Mouse (Mus musculus) megakaryocyte progenitor cell, adult 5-6 weeks (primary cell): ENCODE results near the gene Mansc1. TPM values are rescaled to one million over a fixed set of nuclear protein-coding genes. Genes with fewer than 3 reads are reported as not detected.
A peak's percentile ranks its signal among the peaks of the same experiment; 100 is the strongest.

Source experiments
- ATAC-seq: replicated peaks from 2 replicates; pipeline ENCODE4 v1.8.0; 2016; ENCODE audit warnings: mild to moderate bottlenecking, moderate TSS enrichment, inconsistent platforms; ENCODE audit not compliant: poor library complexity
- total RNA-seq, 2 experiments: library from RNA; stranded (forward) in 1 of 2; stranded (reverse) in 1 of 2; fragments of 157-497, 149-512 nt in 1 of 2; fragments of 200-1000 nt in 1 of 2; gene quantifications; 2 replicates each; pipeline versions ENCODE4 v1.2.3 to v1.2.4; 2015 to 2017

Gene Mansc1
- total RNA-seq, 2 experiments from 2014 or later: 3.3 to 8.1 TPM

DNA sequence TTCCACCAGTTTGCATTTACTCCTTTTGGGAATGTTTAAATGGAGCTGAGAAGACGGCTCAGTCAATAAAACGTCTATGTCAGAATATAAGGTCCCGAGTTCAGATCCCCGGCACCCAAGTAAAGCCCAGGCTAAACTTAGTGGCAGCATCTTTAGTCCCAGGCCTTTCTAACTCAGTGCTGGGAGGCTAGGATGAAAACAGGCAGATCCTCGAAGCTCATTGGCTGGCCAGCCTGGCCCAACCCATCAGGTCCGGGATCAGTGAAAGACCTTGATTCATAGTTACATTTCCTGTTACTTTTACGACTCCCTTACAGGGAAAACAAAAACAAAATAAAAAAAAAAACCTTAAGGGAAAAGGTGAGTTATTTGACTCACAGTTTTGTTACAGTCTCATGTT is 31.2 kb downstream of the Mansc1 start:
- ATAC-seq: no peak

DNA sequence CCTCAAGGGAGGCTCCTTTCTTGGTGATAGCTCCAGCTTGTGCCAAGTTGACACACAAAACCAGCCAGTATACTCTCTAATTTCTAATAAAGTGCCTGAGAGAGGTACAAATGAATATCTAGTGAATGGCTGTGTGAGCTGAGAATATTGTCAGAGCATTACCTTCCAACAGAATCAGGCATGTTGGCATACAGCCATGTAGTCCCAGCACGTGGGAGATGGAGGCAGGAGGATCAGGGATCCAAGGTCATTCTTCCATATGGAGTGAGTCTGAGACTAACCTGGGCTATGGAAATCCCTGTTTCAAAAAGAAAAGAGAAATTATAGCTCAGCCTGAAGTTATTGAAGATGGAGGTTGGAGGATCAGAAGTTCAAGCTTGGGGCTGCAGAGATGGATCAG is 33.0 kb downstream of the Mansc1 start:
- no peak for ATAC-seq

GRCm38 (mm10) chr6:134597651-134598229 is 34.5 kb downstream of the Mansc1 start:
- no peak for ATAC-seq

DNA sequence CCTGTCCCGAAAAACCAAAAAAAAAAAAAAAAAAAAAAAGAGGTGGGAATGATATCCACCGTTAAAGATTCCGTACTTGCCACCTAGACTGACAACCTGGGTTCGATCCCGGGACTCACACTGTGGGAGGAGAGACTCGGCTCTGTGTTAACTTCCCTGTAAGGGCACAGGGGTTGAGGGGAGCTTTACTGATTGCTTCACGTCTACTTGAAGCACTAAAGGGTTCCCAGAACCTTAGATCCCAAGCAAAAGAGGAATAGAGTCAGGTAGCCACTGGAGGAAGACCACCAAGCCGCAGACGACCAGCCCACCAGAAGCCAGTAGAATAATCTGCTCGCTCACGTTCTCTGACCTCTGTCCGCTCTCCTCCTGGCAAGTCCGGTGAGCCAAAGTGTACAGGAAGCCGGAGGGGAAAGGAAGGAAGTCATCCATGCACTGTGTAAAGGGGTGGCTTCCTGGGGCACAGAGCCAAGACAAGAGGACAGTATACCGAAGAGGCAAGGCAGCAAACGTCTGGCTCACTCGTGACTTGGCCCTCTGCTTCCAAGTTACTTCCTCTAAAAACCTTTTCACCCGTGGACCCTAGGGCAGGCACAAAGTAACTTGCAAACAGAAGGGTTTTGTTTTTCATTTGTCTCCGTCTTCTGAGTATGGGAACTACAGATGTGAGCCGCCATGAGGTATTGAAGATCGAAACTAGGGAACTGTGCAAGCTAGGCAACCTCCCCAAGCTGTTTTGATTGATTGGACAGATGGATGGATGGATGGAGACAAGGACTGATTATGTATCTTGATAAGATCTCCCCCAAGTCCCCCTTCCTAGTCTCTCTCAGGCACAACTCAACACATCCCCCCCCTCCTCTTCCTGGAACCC is 37.5 kb downstream of the Mansc1 start:
- ATAC-seq: peak; percentile 83

- no peak for ATAC-seq
Measured at GRCm38 (mm10) chr6:134591614-134592013, 40.7 kb downstream of the Mansc1 start.

DNA sequence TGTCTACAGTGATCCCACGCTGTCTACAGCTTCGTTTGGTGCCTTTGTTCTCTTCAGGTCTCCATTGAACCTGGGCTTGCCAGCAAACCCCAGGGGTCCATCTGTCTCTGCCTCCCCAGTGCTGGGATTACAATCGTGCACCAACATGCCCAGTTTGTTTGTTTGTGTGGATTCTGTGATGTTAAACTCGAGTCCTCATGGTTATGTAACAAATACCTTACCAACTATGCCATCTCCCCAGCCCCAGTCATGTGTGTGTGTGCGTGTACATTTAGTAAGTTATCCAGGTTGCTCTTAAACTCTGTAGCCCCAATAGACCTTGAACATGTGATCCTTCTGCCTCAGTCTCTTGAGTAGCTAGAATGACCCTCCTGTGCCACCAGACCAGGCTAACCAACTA is 46.0 kb downstream of the Mansc1 start:
- no peak for ATAC-seq

- no peak for ATAC-seq
Measured at GRCm38 (mm10) chr6:134584616-134585015, 47.7 kb downstream of the Mansc1 start.

GRCm38 (mm10) chr6:134582110-134582509 is 50.2 kb downstream of the Mansc1 start:
- no peak for ATAC-seq

DNA sequence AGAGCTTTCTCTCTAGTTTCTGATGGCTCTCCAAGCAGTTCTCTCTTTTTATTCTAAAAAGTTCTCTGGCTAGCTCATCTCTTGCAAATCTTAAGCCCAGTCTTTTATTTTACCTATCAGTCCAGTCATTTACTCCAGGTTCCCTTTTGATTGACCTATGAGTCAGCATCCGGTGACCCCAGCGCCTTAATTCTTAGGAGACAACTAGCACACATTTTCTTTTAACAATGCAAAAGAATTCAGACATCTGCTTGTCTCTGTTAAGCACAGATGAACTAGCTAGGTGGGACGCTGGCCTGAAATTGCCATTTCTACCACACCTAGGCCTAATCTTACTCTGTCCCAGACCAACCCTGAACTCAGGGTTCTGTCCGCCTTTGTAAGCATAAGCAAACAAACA is 52.8 kb downstream of the Mansc1 start:
- ATAC-seq: no peak

DNA sequence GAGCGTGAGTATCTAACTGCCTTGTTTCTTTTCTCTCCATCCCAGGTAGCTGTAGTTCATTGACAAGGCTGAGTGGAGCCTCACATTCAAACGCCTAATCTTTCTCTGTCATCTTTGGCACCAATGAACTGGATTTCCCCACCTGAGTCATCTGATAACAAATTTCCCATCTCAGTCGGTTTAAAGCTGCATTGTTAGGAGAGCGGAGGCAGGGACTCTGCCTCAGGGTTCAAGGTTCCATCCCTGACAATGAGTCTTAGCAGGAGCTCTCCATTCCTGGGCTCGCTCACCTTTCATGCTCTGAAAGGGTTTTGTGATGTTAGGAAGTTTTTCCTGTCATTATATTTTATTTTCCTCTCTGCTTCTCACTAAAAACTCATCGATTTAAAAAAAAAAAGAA is 54.2 kb downstream of the Mansc1 start:
- no peak for ATAC-seq

DNA sequence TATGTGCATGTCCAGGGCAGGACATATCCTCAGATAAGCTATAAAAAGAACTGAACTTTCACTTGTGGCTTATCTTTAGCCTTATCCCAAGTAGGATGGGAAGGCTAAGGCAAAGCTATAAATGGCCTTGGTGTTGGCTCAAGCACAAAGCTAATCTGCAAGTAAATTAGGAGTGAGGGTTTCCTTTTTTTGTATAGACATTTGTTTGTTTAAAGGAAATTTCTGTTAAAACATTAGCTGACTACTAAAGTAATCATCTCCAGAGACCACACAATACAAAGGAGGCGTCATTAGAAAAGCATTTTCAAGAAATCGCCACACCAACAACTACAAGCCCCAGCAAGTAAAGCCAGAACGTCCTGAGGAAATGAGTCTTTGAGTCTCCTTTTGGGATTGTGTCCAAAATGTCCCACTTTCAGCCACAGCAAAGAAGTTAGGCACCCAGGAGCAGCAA is 57.0 kb downstream of the Mansc1 start:
- ATAC-seq: no peak

DNA sequence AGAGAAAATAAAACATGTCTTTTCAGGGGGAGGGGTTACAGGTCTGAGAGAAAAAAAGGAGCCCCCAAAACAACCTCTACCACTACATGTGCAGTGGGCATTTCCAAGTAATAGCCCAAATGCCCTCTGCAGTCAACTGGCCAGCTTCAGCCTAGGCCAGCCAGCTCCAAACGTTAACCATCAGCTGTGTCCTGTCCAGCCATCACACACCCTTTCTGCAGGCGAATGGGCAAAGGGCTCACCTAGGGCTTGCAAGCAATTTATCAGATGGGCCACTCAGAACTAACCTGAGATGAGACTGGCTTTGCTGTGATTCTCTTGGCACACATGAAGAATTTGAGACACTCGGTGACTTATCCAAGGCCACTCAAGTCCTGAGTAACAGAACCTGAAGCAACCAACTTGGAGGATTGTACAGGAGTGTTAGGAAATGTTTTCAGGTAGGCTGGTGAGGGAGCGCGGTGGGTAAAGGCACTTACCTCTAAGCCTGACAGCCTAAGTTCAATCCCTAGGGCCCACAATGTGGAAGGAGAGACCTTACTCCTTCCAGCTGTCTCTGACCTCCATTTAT is 64.2 kb downstream of the Mansc1 start:
- ATAC-seq: no peak

DNA sequence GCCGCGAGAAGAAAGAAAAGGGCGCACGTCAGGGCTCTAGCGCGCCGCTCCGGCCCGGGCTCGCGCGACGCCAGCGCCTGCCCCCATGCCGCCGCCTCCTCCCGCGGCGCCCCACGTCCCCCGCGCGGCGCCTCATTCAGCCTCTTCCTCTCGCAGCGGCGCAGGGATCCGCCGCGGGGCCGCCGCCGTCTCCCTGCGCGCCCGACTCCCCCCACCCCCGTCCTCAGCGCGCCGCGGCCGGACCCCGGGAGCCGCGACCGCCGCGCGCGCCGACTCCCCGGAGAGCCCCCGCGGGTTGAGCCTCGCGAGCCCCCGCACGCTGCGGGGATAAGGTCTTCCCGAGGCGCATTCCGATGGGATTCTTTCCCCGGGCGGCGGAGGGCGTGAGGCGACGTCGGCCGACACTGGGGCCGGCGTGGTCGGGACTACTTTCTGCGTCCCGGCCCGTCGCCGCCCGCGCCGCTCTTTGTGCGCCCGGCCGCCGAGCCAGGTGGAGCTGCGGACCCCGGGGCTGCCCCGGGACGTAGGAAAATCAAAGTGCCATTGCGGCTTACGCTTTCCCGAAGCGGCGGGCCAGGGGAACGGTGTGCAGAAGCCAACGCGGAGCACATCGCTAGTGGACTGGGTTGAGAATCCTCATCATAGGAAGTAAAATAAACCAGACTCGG is 65.3 kb downstream of the Mansc1 start, which contains the start of gene Lrp6:
TSS of gene Lrp6 (minus strand) at position 148 of the 668 bp plus-strand sequence.
- ATAC-seq: peak; percentile 86

DNA sequence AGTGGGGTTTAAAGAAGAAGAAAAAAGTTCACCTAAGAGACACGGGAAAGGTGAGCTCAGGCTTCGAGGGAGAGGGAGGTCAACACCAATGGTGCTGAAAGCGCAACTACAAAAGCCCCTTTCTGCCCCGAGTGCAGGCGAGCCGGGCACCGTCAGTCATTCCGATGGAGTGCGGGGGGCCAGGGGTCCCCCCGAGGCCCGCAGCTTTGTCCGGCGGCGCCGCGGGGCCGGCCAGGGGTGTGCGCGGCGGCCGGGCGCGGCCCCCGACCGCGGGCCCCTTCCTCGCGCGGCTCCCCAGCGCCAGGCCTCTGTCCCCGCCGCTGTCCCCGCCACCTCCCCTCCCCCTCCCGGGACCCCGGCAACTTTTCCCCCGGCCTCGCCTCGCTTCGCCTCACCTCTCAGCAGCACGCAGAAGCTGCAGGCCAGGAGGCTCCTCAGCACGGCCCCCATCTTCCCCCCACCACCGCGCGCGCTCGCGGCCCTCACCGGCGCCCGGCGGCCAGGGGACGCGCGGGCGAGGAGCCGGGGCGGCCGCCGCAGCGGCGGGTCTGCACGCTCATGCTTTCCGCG is 66.0 kb downstream of the Mansc1 start:
- ATAC-seq: no peak

- peak; percentile 50 for ATAC-seq
Measured at GRCm38 (mm10) chr6:134565606-134566247, 66.6 kb downstream of the Mansc1 start.

- no peak for ATAC-seq
Measured at GRCm38 (mm10) chr6:134564539-134564938, 67.7 kb downstream of the Mansc1 start.

GRCm38 (mm10) chr6:134559635-134560034 is 72.7 kb downstream of the Mansc1 start:
- no peak for ATAC-seq
